Mouse (Mus musculus) liver, postnatal 0 days (tissue): ENCODE results near the gene Taf13.

Experiments
- CTCF ChIP-seq: sonication (generic); IDR thresholded peaks from 2 replicates; pipeline ENCODE4 v1.5.1; 2016; ENCODE audit warnings: antibody characterized with exemption, low read depth
- EP300 ChIP-seq: IDR thresholded peaks from 2 replicates; pipeline ENCODE4 v1.6.1; 2016; ENCODE audit warnings: antibody characterized with exemption, low read depth, mild to moderate bottlenecking

DNA sequence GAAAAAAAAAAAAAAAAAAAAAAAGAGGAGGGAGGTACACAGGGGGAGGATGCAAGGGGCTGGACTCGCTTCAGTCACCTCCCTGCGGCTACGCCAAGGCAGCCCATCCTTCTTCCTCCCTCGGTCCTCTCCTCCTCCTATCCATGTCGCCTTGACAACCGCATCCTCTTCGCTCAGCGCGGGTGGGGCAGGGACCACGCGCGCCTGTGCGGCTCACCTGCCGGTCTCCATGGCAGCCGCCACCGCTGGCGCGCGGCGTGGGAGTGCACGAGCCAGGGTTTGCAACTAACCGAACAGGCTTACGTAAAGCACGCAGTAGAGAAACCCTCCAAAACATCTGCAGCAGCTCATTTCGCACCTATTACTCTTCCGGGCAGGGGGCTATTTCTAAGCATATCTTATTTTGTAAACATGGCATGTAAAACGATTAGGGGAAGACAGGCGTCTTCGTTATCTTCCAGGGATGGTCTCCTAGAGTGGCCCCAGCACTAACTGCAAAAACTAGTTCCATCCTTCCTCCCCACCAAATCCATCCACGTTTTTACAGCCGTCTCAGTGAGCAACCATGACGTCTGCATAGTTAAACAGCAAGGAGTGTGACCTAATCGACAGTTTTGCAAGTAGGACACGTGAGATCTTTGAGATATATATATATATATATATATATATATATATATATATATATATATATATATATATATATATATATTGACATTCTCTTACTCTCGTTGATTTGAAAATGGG is 34.8 kb upstream of the Taf13 start, which contains the start of gene 5330417C22Rik:
- no peak for TF ChIP-seq EP300
- TF ChIP-seq CTCF = no peak
